Mouse (Mus musculus) liver, embryonic 14.5 days (tissue): ENCODE measurements around the gene Gbf1.

Experiments
- CTCF ChIP-seq: IDR thresholded peaks from 2 replicates; pipeline ENCODE4 v1.5.1; 2016; ENCODE audit warnings: antibody characterized with exemption, low read depth, control low read depth
- EP300 ChIP-seq: IDR thresholded peaks from 2 replicates; pipeline ENCODE4 v1.6.1; 2016; ENCODE audit warnings: antibody characterized with exemption, low read depth

GRCm38 (mm10) chr19:46215401-46215800, 63.1 kb downstream of the Gbf1 start:
- no peak for TF ChIP-seq CTCF
- TF ChIP-seq EP300: no peak
